Mouse (Mus musculus) left cerebral cortex, adult 6 months (tissue): ENCODE data around the gene Pon2. TPM values are rescaled to one million over a fixed set of nuclear protein-coding genes. Genes with fewer than 3 reads are reported as not detected.

Source experiments
- long read RNA-seq, 2 experiments: library from polyadenylated mRNA; unstranded; transcript quantifications; one replicate each; pipeline ENCODE4 v2.0.0; 2019 to 2020
- polyA plus RNA-seq: library from polyadenylated mRNA; unstranded; fragments of <200 nt; fragmentation: Nextera tagmentation; gene quantifications from 2 replicates; pipeline ENCODE4 v1.2.3, GENCODE M21; 2021

Gene Pon2
- polyA plus RNA-seq: 57.2 and 68.2 TPM in 2 replicates
- long read RNA-seq, experiment 1, transcript Pon2-201 (9 exons, 2,409 nt): major isoform, 377 of 419 reads
- long read RNA-seq, experiment 1, partial matches to known transcripts: 7 of 419 reads
- long read RNA-seq, experiment 1, other reads (novel, unspliced or antisense): 35 of 419 reads
- long read RNA-seq, experiment 2, transcript Pon2-201 (9 exons, 2,409 nt): major isoform, 131 of 156 reads
- long read RNA-seq, experiment 2, partial matches to known transcripts: 11 of 156 reads
- long read RNA-seq, experiment 2, other reads (novel, unspliced or antisense): 11 of 156 reads

GRCm38 (mm10) chr6:5298092-5298554 lies at the start of gene Pon2:
Gene Pon2, minus strand, starts transcription at chr6:5298455.

GRCm38 (mm10) chr6:5255722-5256451 lies 42.4 kb downstream of the Pon2 start, which contains the start of gene Pon3:
Gene Pon3, minus strand, starts transcription at chr6:5256286.

Other genes starting within 250 kb of the Pon2 start
- gene Pon1, start 104.5 kb downstream of the Pon2 start, polyA plus RNA-seq: not detected in 2 replicates
- gene Pon3, start 42.2 kb downstream of the Pon2 start, polyA plus RNA-seq: 2.7 and 2.8 TPM in 2 replicates
- gene Asb4, start 84.9 kb upstream of the Pon2 start, polyA plus RNA-seq: 0.27 and 0.53 TPM in 2 replicates
- gene Pdk4, start 197.9 kb upstream of the Pon2 start, polyA plus RNA-seq: 4.5 TPM in 2 replicates